Mouse (Mus musculus): Measurements from ENCODE around the gene Leo1.
"Not testable (repeated sequence)": the region's sequence is repeated elsewhere in the genome, so short reads cannot be mapped to it uniquely, and the experiment has no call there.

Gene Leo1

GRCm38 (mm10) chr9:75477212-75477611 is 35.9 kb downstream of the Leo1 start:
- no peak for DNase-seq (ENCODE audit: low spot score)

GRCm38 (mm10) chr9:75479106-75479725 is 37.9 kb downstream of the Leo1 start:
- no peak for DNase-seq (ENCODE audit: low spot score)

DNA sequence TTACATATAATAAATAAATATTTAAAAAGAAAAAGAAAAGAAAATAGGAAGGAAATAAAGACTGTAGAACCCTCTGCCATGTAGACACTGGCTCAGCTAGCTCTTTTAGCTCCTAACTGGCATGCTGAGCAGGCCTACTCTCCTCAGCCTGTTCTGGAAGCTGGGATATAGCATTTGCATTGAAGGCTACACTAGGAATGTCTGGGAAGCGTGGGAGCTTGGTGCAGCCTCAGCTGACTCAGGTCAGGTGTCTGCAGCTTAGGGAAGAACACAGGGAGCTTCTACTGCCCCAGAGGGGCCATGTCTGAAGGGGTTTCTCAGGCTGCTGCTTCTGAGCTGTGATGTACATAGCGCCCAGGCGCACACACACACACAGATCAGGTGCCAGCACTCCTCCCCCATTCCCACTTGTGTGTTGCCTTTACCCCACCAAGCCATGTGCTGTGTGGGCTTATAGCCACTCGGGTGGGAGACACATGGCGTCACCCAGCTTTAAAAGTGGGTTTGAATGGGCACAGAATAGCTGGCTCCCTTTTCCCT is 39.3 kb downstream of the Leo1 start:
- no peak for DNase-seq (ENCODE audit: low spot score)

GRCm38 (mm10) chr9:75485231-75485630 is 43.9 kb downstream of the Leo1 start:
- no peak for DNase-seq (ENCODE audit: low spot score)

DNA sequence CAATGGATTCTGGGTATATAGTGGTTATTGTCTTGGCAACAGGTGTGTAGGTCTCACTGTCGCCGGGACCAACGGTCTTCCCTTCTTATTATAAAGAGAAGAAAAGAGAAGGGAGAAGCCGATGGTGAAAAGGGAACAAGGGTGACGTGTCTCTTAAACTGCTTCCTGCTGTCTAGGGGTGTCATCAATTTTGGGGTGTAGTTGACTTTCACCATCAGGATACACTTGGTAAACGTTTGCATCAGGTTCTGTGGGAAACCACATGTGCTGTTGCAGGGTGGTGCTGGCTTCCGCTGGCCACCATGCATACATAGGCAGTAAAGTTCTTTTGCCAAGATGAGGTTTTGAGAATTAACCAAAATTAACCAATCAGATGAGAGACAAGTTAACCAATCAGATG is 46.9 kb downstream of the Leo1 start:
- DNase-seq (ENCODE audit: low spot score) = not testable (repeated sequence)

DNA sequence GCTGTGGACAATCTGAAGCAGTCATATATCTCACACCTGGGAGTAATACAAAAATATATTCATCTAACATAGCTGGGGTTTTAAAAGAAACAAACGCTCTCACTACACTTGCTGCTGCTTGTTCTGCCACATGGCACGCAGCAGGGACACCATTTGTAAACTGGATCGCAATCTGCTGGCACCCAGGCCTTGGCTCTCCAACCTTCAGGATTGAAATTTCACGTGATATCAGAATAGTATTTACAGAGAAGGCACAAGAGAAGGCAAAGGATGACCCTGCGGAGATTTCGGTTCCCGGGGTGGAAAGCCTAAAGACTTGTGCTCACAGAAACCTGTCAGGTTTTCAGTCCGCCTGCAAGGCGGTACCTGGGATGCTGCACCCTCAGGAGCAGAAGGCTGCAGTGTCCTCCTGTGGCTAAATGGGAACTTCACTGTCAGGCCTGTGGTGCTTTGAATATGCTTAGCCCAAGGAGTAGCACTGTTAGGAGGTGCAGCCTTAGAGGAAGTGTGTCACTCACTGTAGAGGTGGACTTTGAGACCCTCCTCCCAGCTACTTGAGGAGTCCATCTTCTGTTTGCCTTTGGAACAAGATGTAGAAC is 53.2 kb downstream of the Leo1 start:
- DNase-seq (ENCODE audit: low spot score) = no peak

DNA sequence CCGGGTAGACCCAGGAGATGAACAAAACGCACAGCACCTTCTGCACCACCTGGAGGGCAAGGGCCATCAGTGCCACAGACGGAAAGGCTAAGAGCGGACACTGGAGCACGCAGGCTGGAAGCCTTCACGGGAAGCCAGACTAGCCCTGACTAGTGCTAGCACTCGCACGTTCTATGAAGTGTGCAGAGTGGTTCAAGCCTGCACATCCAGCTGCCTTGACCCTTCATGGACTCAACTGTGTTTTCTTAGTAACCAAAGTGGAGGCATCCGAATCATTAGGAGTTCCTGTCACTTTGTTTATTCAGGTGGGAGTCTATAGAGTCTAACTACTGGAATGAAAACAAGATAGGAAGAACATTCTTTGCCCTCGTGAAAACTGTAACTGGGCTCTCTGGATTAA is 54.6 kb downstream of the Leo1 start:
- DNase-seq (ENCODE audit: low spot score) = no peak

- no peak for DNase-seq (ENCODE audit: low spot score)
Observed at GRCm38 (mm10) chr9:75498571-75498970, 57.2 kb downstream of the Leo1 start.

DNA sequence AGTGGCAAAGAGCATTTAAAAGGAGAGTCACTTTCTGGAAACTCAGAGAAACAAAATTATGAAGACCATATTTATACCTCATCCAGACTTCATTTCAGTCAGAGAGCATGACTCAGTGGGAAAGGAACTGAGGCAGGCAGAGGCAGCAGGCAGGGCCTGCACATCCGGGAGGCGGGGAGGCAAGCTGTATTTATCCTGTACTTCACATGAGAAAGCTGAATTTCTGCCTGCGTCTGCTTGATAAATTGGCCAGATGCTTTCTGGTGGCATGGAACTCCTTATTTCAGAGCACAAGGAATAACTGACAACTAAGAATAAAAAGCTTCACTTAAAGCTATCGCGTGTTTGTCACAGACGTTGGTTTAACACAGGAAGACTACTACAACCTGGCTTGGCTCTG is 63.0 kb downstream of the Leo1 start:
- no peak for DNase-seq (ENCODE audit: low spot score)

DNA sequence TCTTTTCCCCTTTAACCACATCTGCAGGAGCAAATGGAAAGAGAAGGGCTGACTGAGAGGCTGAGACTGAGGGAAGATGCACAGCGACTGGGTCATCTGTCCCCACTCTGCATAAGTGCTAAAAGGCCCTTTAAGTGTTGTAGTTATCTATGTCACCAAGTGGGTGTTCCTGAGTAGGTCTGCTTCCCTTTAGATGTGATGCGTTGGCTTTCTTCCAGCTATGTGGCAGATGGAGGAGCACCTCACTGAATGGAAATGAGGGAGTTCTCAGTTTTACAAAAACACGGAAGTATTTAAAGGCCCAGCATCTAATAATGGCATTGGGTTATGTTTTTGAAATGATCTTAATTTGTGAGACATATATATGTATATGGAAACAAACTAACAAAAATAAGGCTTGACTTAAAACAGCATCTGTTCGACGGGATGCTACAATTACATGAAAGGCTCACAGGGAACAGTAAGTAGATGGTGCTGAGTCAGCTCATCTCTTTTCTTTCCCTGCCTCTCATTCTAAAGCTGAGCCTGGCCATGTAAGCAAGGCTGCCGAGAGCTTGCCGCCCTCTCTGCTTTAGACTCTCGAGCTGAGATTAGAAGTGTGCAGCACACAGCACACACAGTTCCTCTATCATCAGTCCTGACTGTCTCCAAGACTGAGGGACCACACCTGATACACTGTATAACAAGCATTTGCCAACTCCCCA is 70.1 kb downstream of the Leo1 start:
- DNase-seq (ENCODE audit: low spot score) = no peak

DNA sequence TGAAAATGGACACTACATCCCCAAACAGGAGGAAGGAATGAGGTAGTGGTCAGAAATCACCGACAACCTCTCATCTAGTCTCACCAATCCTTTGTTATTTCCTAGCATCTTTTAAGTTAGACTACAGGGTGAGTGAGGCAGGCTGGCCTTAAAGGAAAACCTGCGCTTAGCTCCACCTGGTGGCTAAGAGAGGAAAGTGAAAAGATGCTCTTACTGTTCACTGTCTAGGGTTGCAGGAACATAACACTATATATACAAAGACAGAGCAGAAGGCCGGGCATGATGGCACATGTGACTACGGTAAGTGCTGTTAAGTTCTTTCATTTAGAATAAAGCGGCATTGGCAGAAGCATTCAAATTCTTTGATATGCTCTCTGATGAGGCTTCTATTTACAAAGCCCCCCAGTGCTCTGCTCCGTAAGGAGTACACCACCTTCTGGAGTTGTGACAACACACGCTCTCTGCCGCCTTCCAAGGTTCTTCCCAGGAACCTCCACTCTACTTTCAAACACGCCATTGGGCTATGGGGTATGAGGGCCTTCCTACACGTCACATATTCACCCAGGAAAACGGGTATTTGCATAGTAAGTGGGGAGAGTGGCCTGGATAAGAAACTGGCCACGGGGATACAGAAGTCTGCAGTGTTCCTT is 74.3 kb downstream of the Leo1 start:
- no peak for DNase-seq (ENCODE audit: low spot score)
